Mouse (Mus musculus): ENCODE measurements around the gene Romo1. TPM values are rescaled to one million over a fixed set of nuclear protein-coding genes. Genes with fewer than 3 reads are reported as not detected.
"Not testable (repeated sequence)": the region's sequence is repeated elsewhere in the genome, so short reads cannot be mapped to it uniquely, and the experiment has no call there.

Gene Romo1
- polyA plus RNA-seq (2015; fragmentation: Nextera tagmentation; extraction: Ambion mirVana), result 361 and 371 TPM in 2 replicates

DNA sequence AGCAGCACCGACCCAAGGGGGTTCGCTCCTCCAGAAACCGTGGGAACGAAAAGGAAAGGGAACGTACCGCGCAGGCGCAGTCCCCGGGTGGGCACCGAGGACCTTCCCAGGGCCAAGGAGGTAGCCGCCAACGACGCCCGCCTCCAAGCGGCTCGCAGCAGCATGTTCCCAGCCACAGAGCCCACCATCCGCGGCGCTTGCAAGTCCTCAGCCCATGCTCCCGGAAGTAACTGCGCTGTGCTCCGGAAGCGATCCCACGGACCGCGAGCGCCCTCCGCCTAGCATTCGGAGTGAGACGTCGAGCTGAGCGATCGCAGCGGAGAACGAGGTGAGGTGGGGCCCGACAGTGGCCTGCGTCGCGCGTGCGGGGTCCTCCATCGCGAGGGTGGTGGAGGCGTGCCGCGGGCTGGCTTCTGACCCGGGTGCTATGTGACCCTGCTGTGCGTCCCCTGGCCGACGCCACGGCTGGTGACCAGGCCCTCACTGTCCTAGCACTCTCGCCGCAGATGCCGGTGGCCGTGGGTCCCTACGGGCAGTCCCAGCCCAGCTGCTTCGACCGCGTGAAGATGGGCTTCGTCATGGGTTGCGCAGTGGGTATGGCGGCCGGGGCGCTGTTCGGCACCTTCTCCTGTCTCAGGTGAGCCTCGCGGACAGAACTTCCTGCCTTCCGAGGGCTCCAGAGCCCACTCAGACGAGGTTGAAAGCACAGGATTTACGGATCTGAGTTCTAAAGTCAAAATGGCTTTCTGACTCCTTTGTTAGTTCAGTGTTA lies at the start of gene Romo1, which contains the start of gene Nfs1:
Romo1 (plus strand) TSS at position 87 of the 772 bp plus-strand sequence.
Nfs1 (minus strand) TSS at position 234 of the 772 bp plus-strand sequence.
- ATAC-seq (ENCODE audit: low FRiP score, low TSS enrichment), result peak; percentile 98
- Histone ChIP-seq H3K27me3 (ENCODE audit: insufficient read depth, low read length) (no peaks in the 10 kb centered on the region), H3K4me1 (ENCODE audit: insufficient read depth, low read length) (0 out of 2 replicates have a peak, but pooled peaks cover 11% of the 10 kb centered on the region)

GRCm38 (mm10) chr2:156110627-156111357 lies 33.0 kb upstream of the Romo1 start:
- H3K9ac ChIP-seq (replicated peaks; ENCODE audit: low read length), result peak overlapping the region; percentile 93
- WGBS, result under 1% methylated on average over 16 of the region's 16 CpGs
- peaks cover 3% of the 10 kb centered on the region; the same call in 1 of the 2 replicates for H3K36me3 ChIP-seq (ENCODE audit: insufficient read depth, low read length)
- H3K27me3 ChIP-seq (ENCODE audit: insufficient read depth, low read length), result no peaks in the 10 kb centered on the region
- peak overlapping the region; percentile 76 for H3K4me2 ChIP-seq (replicated peaks; ENCODE audit: low read depth, low read length)
- H3K9me3 ChIP-seq (ENCODE audit: low read length), result no peaks in the 10 kb centered on the region
- ATAC-seq (ENCODE audit: low FRiP score, low TSS enrichment), result peak; percentile 84
- peaks cover 16% of the 10 kb centered on the region for H3K4me1 ChIP-seq (ENCODE audit: insufficient read depth, low read length)
- H3K4me3 ChIP-seq (ENCODE audit: low read length), result peak overlapping the region; percentile 89
- H3K27ac ChIP-seq (ENCODE audit: low read length), result peak overlapping the region; percentile 94

More for the DNA sequence above, at the start of gene Romo1, which contains the start of gene Nfs1:
- Histone ChIP-seq H3K36me3 (ENCODE audit: insufficient read depth, low read length) (peaks cover 22% of the 10 kb centered on the region), H3K4me3 (ENCODE audit: low read length) (peak within 1 kb of the TSS; percentile 87), H3K9me3 (ENCODE audit: low read length) (no peaks in the 10 kb centered on the region), H3K4me2 (replicated peaks; ENCODE audit: low read depth, low read length) (peak within 1 kb of the TSS; percentile 77), H3K9ac (replicated peaks; ENCODE audit: low read length) (peak within 1 kb of the TSS; percentile 93), H3K27ac (ENCODE audit: low read length) (peak within 1 kb of the TSS; percentile 96)
- WGBS, result under 1% methylated on average over 70 of the region's 70 CpGs

DNA sequence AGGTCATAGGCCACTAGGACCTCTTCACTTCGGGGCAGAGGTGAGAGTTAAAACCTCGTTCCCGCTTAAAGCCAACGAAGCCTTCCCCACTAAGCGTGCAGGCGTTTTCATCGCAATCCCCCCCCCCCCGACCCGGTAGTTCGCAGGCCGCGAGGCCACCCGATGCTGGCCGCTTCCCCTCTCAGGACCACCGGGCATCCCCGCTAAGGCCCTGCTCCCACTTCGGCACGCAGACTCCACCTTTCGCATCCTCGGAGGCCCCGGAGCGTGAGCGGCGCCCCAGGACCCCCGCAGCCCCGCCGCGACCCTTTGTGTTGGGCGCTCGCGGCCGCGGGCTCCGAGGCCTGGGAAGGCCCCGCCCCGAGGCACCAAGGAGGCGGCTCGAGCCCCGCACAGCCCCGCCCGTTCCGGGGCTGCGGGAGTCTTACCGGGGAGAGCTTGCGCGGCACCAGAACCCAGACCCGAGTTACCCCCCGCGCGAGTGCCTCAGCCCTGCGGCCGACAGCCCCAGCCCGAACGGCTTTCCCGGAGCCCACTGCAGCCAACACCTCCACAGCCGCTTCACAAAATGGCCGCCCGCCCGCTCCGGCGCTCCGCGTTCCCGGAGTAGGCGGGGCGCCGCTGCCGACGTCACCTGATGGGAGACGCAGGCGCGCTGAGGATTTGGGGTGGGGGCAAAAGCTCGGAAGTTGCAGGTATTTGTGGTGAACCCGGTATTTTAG lies 32.3 kb upstream of the Romo1 start, which contains the start of the genes Cpne1 and Rbm12:
Cpne1 (minus strand) TSS at position 608 of the 722 bp plus-strand sequence.
Rbm12 (minus strand) TSS at position 621 of the 722 bp plus-strand sequence.
- H3K27ac ChIP-seq (ENCODE audit: low read length), result peak within 1 kb of the TSS; percentile 94
- peak within 1 kb of the TSS; percentile 93 for H3K9ac ChIP-seq (replicated peaks; ENCODE audit: low read length)
- H3K4me3 ChIP-seq (ENCODE audit: low read length), result peak within 1 kb of the TSS; percentile 89
- ATAC-seq (ENCODE audit: low FRiP score, low TSS enrichment), result peak; percentile 95
- H3K36me3 ChIP-seq (ENCODE audit: insufficient read depth, low read length), result peaks cover 3% of the 10 kb centered on the region; the same call in 1 of the 2 replicates
- H3K4me2 ChIP-seq (replicated peaks; ENCODE audit: low read depth, low read length), result peak within 1 kb of the TSS; percentile 76
- 0% methylated on average over 68 of the region's 74 CpGs for WGBS
- no peaks in the 10 kb centered on the region for H3K9me3 ChIP-seq (ENCODE audit: low read length)
- no peaks in the 10 kb centered on the region for H3K27me3 ChIP-seq (ENCODE audit: insufficient read depth, low read length)
- peaks cover 16% of the 10 kb centered on the region for H3K4me1 ChIP-seq (ENCODE audit: insufficient read depth, low read length)

- H3K27me3 ChIP-seq (ENCODE audit: insufficient read depth, low read length); H3K9me3 ChIP-seq (ENCODE audit: low read length); H3K36me3 ChIP-seq (ENCODE audit: insufficient read depth, low read length); ATAC-seq (ENCODE audit: low FRiP score, low TSS enrichment): not testable (repeated sequence)
- Histone ChIP-seq H3K27ac (ENCODE audit: low read length) (peak overlapping the region; percentile 94), H3K4me2 (replicated peaks; ENCODE audit: low read depth, low read length) (peak overlapping the region; percentile 55), H3K4me3 (ENCODE audit: low read length) (peak overlapping the region; percentile 89), H3K9ac (replicated peaks; ENCODE audit: low read length) (peak overlapping the region; percentile 93), H3K4me1 (ENCODE audit: insufficient read depth, low read length) (peaks cover 14% of the 10 kb centered on the region)
- WGBS, result 22% methylated on average over 5 of the region's 5 CpGs
Observed at GRCm38 (mm10) chr2:156112080-156112423, 31.8 kb upstream of the Romo1 start.

DNA sequence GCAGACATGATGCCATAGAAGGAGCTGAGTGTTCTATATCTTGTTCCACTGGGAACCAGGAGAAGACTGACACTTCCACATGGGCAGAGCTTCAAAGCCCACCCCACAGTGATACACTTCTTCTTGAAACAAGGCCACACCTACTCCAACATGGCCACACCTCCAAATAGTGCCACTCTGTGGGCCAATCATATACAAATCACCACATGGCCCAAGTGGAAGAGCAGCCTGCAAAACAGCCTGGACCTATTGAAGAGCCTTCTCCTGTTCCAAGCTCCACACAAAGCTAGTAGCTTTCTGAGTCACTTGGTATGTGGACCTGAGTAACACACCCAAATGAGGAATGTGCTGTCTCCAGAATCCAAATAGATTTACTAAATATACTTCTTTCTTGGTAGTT lies 24.3 kb upstream of the Romo1 start:
- Histone ChIP-seq H3K9me3 (ENCODE audit: low read length) (no peaks in the 10 kb centered on the region), H3K4me2 (replicated peaks; ENCODE audit: low read depth, low read length) (no peak overlapping the region), H3K9ac (replicated peaks; ENCODE audit: low read length) (no peak overlapping the region), H3K4me1 (ENCODE audit: insufficient read depth, low read length) (no peaks in the 10 kb centered on the region), H3K27me3 (ENCODE audit: insufficient read depth, low read length) (no peaks in the 10 kb centered on the region), H3K4me3 (ENCODE audit: low read length) (no peak overlapping the region), H3K36me3 (ENCODE audit: insufficient read depth, low read length) (0 out of 2 replicates have a peak, but pooled peaks cover 3% of the 10 kb centered on the region), H3K27ac (ENCODE audit: low read length) (no peak overlapping the region)
- no peak for ATAC-seq (ENCODE audit: low FRiP score, low TSS enrichment)

DNA sequence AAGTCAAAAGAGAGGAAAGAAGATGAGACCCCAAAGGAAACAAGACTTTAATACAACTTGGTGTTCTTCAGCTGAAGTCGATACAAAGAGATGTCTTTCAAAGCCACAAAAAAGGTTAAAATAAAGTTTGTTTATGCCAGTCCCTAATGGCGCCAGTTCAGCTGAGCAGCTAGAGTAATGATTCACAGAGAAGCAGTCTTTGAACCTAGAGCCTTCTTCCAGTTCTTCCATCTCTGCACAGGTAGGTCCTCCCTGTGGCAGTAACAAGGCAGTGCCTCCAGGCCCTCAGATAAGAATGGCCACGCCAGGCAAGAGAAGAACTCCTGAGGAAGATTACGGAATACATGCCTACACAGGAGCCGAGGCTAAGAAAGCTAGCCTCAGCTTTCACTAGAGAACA lies 20.1 kb upstream of the Romo1 start:
- ATAC-seq (ENCODE audit: low FRiP score, low TSS enrichment), result no peak
- Histone ChIP-seq H3K9me3 (ENCODE audit: low read length) (no peaks in the 10 kb centered on the region), H3K4me2 (replicated peaks; ENCODE audit: low read depth, low read length) (no peak overlapping the region), H3K9ac (replicated peaks; ENCODE audit: low read length) (no peak overlapping the region), H3K36me3 (ENCODE audit: insufficient read depth, low read length) (0 out of 2 replicates have a peak, but pooled peaks cover 12% of the 10 kb centered on the region), H3K27ac (ENCODE audit: low read length) (no peak overlapping the region), H3K4me3 (ENCODE audit: low read length) (no peak overlapping the region), H3K4me1 (ENCODE audit: insufficient read depth, low read length) (no peaks in the 10 kb centered on the region), H3K27me3 (ENCODE audit: insufficient read depth, low read length) (no peaks in the 10 kb centered on the region)
- 94% methylated on average over 5 of the region's 5 CpGs for WGBS

- Histone ChIP-seq H3K4me3 (ENCODE audit: low read length) (no peak within 1 kb of the TSS), H3K36me3 (ENCODE audit: insufficient read depth, low read length) (peaks cover 21% of the 10 kb centered on the region; the same call in 1 of the 2 replicates), H3K27ac (ENCODE audit: low read length) (no peak within 1 kb of the TSS), H3K27me3 (ENCODE audit: insufficient read depth, low read length) (no peaks in the 10 kb centered on the region), H3K4me2 (replicated peaks; ENCODE audit: low read depth, low read length) (no peak within 1 kb of the TSS), H3K9me3 (ENCODE audit: low read length) (no peaks in the 10 kb centered on the region), H3K4me1 (ENCODE audit: insufficient read depth, low read length) (no peaks in the 10 kb centered on the region), H3K9ac (replicated peaks; ENCODE audit: low read length) (no peak within 1 kb of the TSS)
- 95% methylated on average over 5 of the region's 5 CpGs for WGBS
- ATAC-seq (ENCODE audit: low FRiP score, low TSS enrichment), result no peak
Observed at GRCm38 (mm10) chr2:156126992-156127391, 16.8 kb upstream of the Romo1 start, which contains the start of gene Gm28036. Gm28036 (minus strand) TSS chr2:156127092.

- no peak for ATAC-seq (ENCODE audit: low FRiP score, low TSS enrichment)
- Histone ChIP-seq H3K36me3 (ENCODE audit: insufficient read depth, low read length) (peaks cover 13% of the 10 kb centered on the region; the same call in 1 of the 2 replicates), H3K4me1 (ENCODE audit: insufficient read depth, low read length) (no peaks in the 10 kb centered on the region), H3K9me3 (ENCODE audit: low read length) (no peaks in the 10 kb centered on the region), H3K4me3 (ENCODE audit: low read length) (no peak overlapping the region), H3K27ac (ENCODE audit: low read length) (no peak overlapping the region), H3K4me2 (replicated peaks; ENCODE audit: low read depth, low read length) (no peak overlapping the region), H3K27me3 (ENCODE audit: insufficient read depth, low read length) (no peaks in the 10 kb centered on the region), H3K9ac (replicated peaks; ENCODE audit: low read length) (no peak overlapping the region)
- 79% methylated on average over 5 of the region's 5 CpGs for WGBS
Observed at GRCm38 (mm10) chr2:156134161-156134560, 9.7 kb upstream of the Romo1 start.

DNA sequence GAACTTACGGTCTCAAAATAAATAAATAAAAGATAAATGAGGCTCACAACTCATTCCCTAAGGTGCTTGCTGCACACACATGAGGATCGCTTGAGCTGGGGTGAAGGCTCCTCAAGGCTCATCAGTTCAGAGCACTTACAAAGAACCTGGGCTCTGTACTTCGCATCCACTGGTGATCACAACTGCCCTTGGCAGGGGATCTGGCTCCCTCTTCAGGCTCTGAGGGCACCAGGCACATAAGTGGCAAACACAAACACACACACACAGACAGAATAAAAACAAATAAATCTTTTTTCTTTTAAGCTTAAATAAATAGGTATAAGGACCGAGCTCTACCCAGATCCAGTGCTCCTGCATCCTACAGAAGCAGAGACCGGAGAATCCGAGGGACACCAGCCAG lies 8.1 kb upstream of the Romo1 start:
- WGBS, result 81% methylated on average over 6 of the region's 6 CpGs
- Histone ChIP-seq H3K4me2 (replicated peaks; ENCODE audit: low read depth, low read length) (no peak overlapping the region), H3K36me3 (ENCODE audit: insufficient read depth, low read length) (peaks cover 13% of the 10 kb centered on the region; the same call in 1 of the 2 replicates)

More for the DNA sequence above, 8.1 kb upstream of the Romo1 start:
- Histone ChIP-seq H3K9me3 (ENCODE audit: low read length) (no peaks in the 10 kb centered on the region), H3K9ac (replicated peaks; ENCODE audit: low read length) (no peak overlapping the region), H3K4me3 (ENCODE audit: low read length) (no peak overlapping the region), H3K27me3 (ENCODE audit: insufficient read depth, low read length) (no peaks in the 10 kb centered on the region), H3K4me1 (ENCODE audit: insufficient read depth, low read length) (no peaks in the 10 kb centered on the region), H3K27ac (ENCODE audit: low read length) (no peak overlapping the region)
- ATAC-seq (ENCODE audit: low FRiP score, low TSS enrichment), result no peak

Measured in kidney, embryonic 16.5 days (tissue).